Mouse (Mus musculus) embryonic stem cell, embryonic (primary cell): ENCODE measurements at regions not wholly inside any gene's neighbourhood (a gene's known extent, or its start where the extent isn't known, plus 50 kb on each side); places are given as distances from the start of the nearest gene placed in this dataset.

Experiments used
- CTCF ChIA-PET, 4 experiments: fragments of 300-600 bp in 2 of 4; fragments of 350-600 bp in 2 of 4; sonication (Branson Sonifier 250); formaldehyde crosslinking; loops; one replicate each; lab custom pipeline; 2022; ENCODE audit warnings: inconsistent platforms in 2 of 4; lab: Charles Lee
- POLR2A ChIA-PET, 4 experiments: fragments of 300-600 bp in 2 of 4; fragments of 350-600 bp in 2 of 4; sonication (Branson Sonifier 250); formaldehyde crosslinking; loops; one replicate each; lab custom pipeline; 2022; ENCODE audit warnings: antibody characterized with exemption in 4 of 4, inconsistent platforms in 1 of 4; lab: Charles Lee

DNA sequence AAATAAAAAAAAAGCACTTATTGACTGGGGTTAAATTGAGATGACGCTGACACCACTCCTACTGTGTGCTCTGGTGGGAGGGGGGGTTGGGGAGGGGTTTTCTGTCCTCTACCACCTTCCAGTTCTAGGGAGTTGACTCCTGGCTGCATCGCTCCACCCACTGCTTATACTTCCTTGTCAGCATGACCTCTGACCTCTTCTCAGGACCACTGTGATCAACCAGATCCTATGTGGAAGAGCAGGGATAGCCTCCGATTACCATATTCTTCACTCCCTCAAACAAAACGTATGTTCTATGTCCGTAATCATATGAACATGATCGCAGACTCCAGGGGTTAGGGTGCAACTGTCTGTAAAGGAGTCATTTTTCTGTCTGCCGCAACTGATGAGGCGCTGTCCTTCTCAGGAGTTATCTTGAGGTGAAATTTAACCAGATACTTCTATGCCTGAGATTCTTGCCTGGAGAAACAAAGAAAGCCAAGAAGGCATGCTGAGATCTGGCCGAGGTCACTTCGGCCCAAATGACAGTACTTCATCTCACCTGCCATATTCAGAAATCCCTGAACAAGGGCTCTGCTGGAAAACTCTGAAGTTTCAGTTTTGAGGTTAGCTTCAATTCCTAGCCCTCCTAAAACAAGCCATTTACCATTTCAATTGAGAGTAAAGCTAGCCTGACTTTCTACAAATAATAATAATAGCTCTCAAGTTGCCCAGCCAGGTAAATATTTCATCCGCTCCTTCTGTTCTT lies 160.3 kb upstream of the Tll1 start:
- POLR2A ChIA-PET: interaction anchor here in 3 of 4 experiments (0.6 to 2.7 kb wide), 11 partner anchors 12 to 828 kb away, joined by 3 to 8 read pairs (median 3); no protein-coding TSS in a partner anchor

GRCm38 (mm10) chr8:64357092-64357491 lies 151.0 kb upstream of the Tll1 start:
- CTCF ChIA-PET: no interaction called here
- POLR2A ChIA-PET: no interaction called here

More for the DNA sequence above, 160.3 kb upstream of the Tll1 start:
- CTCF ChIA-PET: interaction anchor here in 2 of 4 experiments (0.5 to 0.7 kb wide), 2 partner anchors 231 to 348 kb away, joined by 3 read pairs; no protein-coding TSS in a partner anchor

- ChIA-PET POLR2A (interaction anchor here in 1 of 4 experiments (0.9 kb wide), 1 partner anchor 18 kb away, joined by 3 read pairs; no protein-coding TSS in a partner anchor), CTCF (no interaction called here)
Observed at GRCm38 (mm10) chr8:64348082-64348646, 142.1 kb upstream of the Tll1 start.

DNA sequence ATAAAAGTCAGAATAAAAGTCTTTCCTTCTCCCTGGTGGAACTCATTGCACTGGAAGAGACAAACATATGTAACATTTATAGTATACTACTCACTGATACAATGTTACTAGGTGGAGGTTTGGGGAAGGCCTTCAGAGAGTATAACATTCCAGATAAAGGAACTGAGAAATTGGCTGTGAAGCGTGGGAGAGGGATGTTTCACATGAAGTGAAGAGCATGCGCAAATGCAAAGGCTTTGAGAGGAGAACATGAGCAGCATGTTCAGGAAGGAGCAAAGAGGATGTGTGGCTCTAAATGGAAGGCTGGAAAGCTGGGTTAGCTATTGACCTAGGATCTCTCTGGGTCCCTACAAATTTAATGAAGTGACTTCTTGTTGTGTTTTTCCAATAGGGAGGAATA lies 141.4 kb upstream of the Tll1 start:
- ChIA-PET CTCF (interaction anchor here in 1 of 4 experiments (0.5 kb wide), 1 partner anchor 757 kb away, joined by 6 read pairs; no protein-coding TSS in a partner anchor), POLR2A (interaction anchor here in 1 of 4 experiments (0.9 kb wide), 1 partner anchor 19 kb away, joined by 3 read pairs; no protein-coding TSS in a partner anchor)

GRCm38 (mm10) chr8:64346428-64346827 lies 140.4 kb upstream of the Tll1 start:
- POLR2A ChIA-PET: interaction anchor here in 1 of 4 experiments (0.6 to 0.7 kb wide), 2 partner anchors 19 to 540 kb away, joined by 3 to 4 read pairs; no protein-coding TSS in a partner anchor
- CTCF ChIA-PET: no interaction called here

DNA sequence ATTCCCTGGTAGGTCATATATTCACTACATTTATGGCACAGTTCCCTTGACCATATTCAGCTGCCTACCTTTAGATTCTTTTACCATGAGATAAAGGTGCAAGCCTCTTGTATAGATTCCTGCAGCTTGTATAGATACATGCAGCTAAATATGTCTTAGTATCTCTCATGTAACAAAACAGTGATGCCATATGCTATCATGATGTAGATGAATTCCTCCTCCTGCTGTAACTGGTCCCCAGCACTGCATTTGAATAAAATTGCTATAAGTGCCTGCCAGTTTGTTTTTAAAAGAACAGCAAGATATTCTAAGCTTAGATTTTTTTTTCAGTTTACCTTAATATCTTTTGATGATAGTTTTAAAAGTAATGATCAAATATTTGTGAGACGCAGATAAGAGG lies 138.9 kb upstream of the Tll1 start:
- CTCF ChIA-PET: no interaction called here
- POLR2A ChIA-PET: interaction anchor here in 1 of 4 experiments (1.9 kb wide), 1 partner anchor 19 kb away, joined by 4 read pairs; no protein-coding TSS in a partner anchor

DNA sequence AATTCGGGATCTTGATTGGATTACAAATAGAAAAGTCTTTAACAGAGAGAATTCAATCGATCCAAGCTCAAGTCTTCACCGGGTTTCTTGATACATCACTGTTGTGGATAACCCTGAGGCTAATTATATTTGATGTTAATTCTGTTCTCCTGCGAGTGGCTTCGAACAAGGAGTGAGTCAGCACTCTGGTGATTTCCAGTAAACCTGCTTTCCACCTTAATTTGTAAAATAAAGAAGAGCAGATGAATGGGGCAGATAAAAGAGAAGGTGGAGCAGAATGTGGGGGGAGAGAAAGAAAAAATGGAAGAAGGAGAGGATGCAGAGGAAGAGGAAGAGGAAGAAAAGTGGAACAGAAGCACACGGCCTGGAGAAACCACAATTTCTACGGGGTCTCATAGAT lies 137.5 kb upstream of the Tll1 start:
- ChIA-PET CTCF (no interaction called here), POLR2A (interaction anchor here in 2 of 4 experiments (1.0 to 1.5 kb wide), 3 partner anchors 11 to 23 kb away, joined by 3 to 8 read pairs (median 6); no protein-coding TSS in a partner anchor)

- ChIA-PET POLR2A (interaction anchor here in 2 of 4 experiments (1.3 to 1.5 kb wide), 2 partner anchors 24 to 25 kb away, joined by 6 to 8 read pairs; no protein-coding TSS in a partner anchor), CTCF (interaction anchor here in 1 of 4 experiments (0.9 kb wide), 1 partner anchor 12 kb away, joined by 3 read pairs; no protein-coding TSS in a partner anchor)
Observed at GRCm38 (mm10) chr8:64342397-64342796, 136.3 kb upstream of the Tll1 start.

- CTCF ChIA-PET: no interaction called here
- POLR2A ChIA-PET: no interaction called here
Observed at GRCm38 (mm10) chr8:64337356-64337755, 131.3 kb upstream of the Tll1 start.

GRCm38 (mm10) chr8:64336546-64336945 lies 130.5 kb upstream of the Tll1 start:
- POLR2A ChIA-PET: no interaction called here
- CTCF ChIA-PET: no interaction called here

- POLR2A ChIA-PET: no interaction called here
- CTCF ChIA-PET: no interaction called here
Observed at GRCm38 (mm10) chr8:64335495-64335894, 129.4 kb upstream of the Tll1 start.

- ChIA-PET CTCF (no interaction called here), POLR2A (no interaction called here)
Observed at GRCm38 (mm10) chr8:64323985-64324384, 117.9 kb upstream of the Tll1 start.

- POLR2A ChIA-PET: no interaction called here
- CTCF ChIA-PET: no interaction called here
Observed at GRCm38 (mm10) chr8:64320343-64320742, 114.3 kb upstream of the Tll1 start.

DNA sequence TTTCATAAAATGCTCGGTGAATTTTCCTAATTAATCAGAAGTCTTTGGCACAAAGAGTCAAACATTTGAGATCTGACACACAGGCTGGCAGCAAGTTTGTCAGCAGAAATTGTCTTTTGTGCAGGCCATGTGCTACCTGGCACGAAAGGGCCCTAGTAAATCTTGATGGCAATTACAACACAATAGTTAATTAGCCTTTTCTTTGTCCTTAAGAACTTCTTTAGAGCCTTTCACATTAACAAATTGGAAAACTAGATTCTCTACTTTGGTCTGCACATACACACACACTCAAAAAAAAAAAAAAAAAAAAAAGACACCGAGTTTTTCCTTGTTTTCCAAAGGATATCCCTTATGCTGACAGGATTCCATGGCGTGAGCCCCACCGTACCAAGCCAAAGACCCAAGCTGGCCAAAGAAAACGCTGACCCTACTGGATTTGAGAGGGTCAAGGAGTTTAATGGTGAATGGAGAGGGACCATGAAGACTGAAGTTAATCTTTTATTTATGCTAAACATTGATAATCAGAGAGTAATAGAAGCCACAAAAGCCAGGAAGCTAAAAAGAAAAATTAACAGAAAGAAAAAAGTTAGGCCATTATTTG lies 113.2 kb upstream of the Tll1 start:
- POLR2A ChIA-PET: interaction anchor here in 1 of 4 experiments (1.2 kb wide), 1 partner anchor 50 kb away, joined by 3 read pairs; no protein-coding TSS in a partner anchor
- CTCF ChIA-PET: no interaction called here

DNA sequence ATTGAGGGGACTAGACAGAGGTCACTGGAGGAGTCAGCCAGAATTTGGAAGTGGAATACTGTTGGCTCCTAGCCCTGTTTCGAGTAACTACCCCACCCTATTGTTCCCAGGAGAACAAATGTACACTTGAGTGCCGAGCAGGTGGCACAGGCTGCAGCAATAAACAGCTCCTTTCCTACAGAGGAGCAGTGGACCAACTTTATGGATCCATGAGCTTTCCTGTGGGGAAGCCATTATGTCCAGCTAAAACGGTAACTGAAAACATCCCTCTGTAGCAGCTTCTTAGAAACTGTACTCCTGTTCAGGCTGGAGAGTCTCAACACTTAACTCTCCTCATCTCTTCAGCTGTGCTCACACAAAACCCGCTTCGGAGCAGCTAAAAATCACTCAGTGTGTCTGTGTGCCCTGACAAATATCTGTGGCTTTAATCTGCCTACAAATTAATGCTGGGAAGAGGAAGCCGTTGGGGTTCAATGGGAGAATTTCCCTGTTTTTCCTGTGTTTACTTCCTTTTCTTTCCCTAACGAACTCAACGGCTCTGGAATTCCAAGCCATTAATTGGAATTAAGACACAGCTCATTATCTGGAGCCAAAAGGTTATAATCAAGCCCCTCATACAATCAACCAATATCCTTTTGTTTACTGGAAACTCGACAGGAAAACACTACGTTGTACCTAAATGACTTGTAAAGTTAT lies 112.6 kb upstream of the Tll1 start:
- CTCF ChIA-PET: no interaction called here
- POLR2A ChIA-PET: interaction anchor here in 1 of 4 experiments (1.2 kb wide), 1 partner anchor 51 kb away, joined by 3 read pairs; no protein-coding TSS in a partner anchor

DNA sequence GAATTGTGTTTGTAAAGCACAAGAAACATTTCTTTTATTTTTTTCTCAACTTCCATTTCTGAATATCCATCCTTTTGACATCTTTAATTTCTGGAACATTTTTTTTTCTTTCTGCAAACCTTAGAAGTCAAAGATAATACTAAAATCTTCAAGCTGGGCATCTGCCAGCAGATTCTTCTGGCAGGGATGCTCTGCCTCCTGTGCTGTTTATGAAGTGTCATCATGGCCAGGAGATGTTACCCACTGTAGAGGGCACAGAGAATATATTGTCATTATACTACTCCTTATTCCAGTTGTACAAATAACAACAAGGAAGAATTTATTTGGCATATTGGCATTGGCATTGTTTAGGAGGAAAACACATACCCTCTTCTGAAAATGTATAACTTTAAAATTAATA lies 111.7 kb upstream of the Tll1 start:
- ChIA-PET POLR2A (interaction anchor here in 1 of 4 experiments (0.7 kb wide), 1 partner anchor 22 kb away, joined by 5 read pairs; no protein-coding TSS in a partner anchor), CTCF (no interaction called here)

GRCm38 (mm10) chr8:64307995-64308394 lies 101.9 kb upstream of the Tll1 start:
- ChIA-PET CTCF (no interaction called here), POLR2A (no interaction called here)

DNA sequence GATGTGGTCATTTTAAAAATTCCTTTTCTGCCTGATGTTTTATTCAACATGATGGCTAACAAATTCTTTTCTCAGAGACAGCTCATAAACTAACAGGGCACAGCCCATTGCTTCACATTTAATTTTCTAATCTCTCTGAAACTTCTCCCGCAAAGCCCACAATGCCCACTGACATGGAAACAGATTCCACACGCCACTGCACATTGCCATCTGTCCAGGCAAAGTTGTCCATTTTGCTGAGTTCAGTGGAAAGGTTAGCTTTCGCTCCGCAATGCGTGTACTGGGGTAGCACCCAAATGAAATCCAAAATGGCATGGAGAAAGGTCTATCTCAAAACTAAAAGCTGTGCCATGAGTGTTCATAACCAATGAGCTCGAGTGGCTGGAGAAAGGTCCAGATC lies 76.7 kb upstream of the Tll1 start:
- POLR2A ChIA-PET: interaction anchor here in 1 of 4 experiments (0.8 kb wide), 1 partner anchor 12 kb away, joined by 3 read pairs; no protein-coding TSS in a partner anchor
- CTCF ChIA-PET: no interaction called here

DNA sequence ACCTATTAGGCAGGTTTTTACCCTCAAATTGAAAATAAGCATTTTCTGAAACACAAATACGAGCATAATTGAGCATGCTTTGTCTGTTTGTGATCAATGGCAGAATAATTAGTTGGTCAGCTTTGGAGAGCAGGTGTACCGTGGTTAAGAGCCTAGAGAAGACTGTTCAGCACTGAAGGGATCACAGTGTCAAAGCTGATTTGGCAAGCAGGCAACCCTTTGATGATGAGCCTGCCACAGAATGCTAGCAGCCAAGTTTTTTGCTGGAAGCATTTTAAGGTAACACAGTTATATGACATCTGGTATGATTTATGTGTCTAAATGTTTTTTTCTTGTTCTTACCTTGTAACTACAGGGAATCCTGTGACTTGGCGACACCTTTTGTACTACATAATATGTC lies 75.5 kb upstream of the Tll1 start:
- POLR2A ChIA-PET: interaction anchor here in 1 of 4 experiments (0.7 kb wide), 1 partner anchor 88 kb away, joined by 3 read pairs; no protein-coding TSS in a partner anchor

More for the DNA sequence above, 75.5 kb upstream of the Tll1 start:
- CTCF ChIA-PET: no interaction called here
